Mouse (Mus musculus): Measurements from ENCODE around the gene 8030474K03Rik. TPM values are rescaled to one million over a fixed set of nuclear protein-coding genes. Genes with fewer than 3 reads are reported as not detected.

Gene 8030474K03Rik
- 2.7 TPM for polyA plus RNA-seq (2014; fragmentation: Illumina TruSeq; extraction: RNeasy Lipid Tissue Mini Kit (QIAGEN cat#74804); ENCODE audit: low read depth, low replicate concordance)

DNA sequence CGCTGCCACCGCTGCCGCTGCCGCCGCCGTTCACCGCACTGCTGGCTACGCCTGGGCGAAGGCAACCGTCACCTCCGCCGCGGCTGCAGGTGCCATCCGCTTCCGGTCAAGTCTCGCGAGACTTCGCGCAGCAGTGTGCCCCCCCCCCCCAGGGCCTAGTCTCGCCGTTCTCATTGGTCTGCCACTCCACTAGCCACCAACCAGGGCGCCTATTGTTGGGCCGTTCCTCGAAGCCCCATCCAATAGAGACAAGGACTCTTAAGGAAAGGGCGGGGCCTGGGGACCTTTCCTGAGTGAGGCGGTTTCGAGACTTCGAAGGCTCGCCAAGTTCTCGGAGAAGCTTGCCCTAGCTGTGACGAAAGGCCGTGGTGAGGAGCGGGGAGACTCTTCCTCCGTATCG, at the start of gene 8030474K03Rik, which contains the start of gene Gm4779:
Gene 8030474K03Rik (plus strand): TSS at position 315 of the 400 bp plus-strand sequence.
Gene Gm4779 (minus strand): TSS at position 82 of the 400 bp plus-strand sequence.

Other genes starting within 250 kb of the 8030474K03Rik start
- 51.0 TPM for gene Ogt, start 154.6 kb upstream of the 8030474K03Rik start, polyA plus RNA-seq (2014; fragmentation: Illumina TruSeq; extraction: RNeasy Lipid Tissue Mini Kit (QIAGEN cat#74804); ENCODE audit: low read depth, low replicate concordance)
- gene Cxcr3, start 60.4 kb upstream of the 8030474K03Rik start, polyA plus RNA-seq (2014; fragmentation: Illumina TruSeq; extraction: RNeasy Lipid Tissue Mini Kit (QIAGEN cat#74804); ENCODE audit: low read depth, low replicate concordance): not detected
- gene Gm4779, start 233 bp upstream of the 8030474K03Rik start, polyA plus RNA-seq (2014; fragmentation: Illumina TruSeq; extraction: RNeasy Lipid Tissue Mini Kit (QIAGEN cat#74804); ENCODE audit: low read depth, low replicate concordance): 3.4 TPM
- 1.0 TPM for gene Nhsl2, start 54.7 kb downstream of the 8030474K03Rik start, polyA plus RNA-seq (2014; fragmentation: Illumina TruSeq; extraction: RNeasy Lipid Tissue Mini Kit (QIAGEN cat#74804); ENCODE audit: low read depth, low replicate concordance)

Data from testis, adult 10 weeks (tissue).